Mouse (Mus musculus) liver, embryonic 15.5 days (tissue): ENCODE results near the gene Mest. TPM values are rescaled to one million over a fixed set of nuclear protein-coding genes. Genes with fewer than 3 reads are reported as not detected.

ENCODE experiments used
- ATAC-seq: fragments of 200-750 bp; cut with Nextera tagmentation; 2 replicates; pipeline ENCODE4 v1.8.0; 2017; ENCODE audit warnings: moderate number of reproducible peaks, mild to moderate bottlenecking, moderate library complexity; ENCODE audit not compliant: insufficient read depth
- H3K27ac ChIP-seq: fragments of 300-500 bp; sonication (generic); replicated peaks from 2 replicates; pipeline ENCODE4 v1.5.1; 2015; ENCODE audit warnings: mild to moderate bottlenecking, inconsistent platforms
- H3K27me3 ChIP-seq: fragments of 300-500 bp; sonication (generic); 2 replicates; pipeline ENCODE4 v1.6.1; 2015; ENCODE audit warnings: mild to moderate bottlenecking, inconsistent platforms
- H3K36me3 ChIP-seq: fragments of 300-500 bp; sonication (generic); replicated peaks from 2 replicates; pipeline ENCODE4 v1.6.1; 2015; ENCODE audit warnings: moderate library complexity, mild to moderate bottlenecking, inconsistent platforms
- H3K4me1 ChIP-seq: fragments of 300-500 bp; sonication (generic); replicated peaks from 2 replicates; pipeline ENCODE4 v1.6.1; 2015; ENCODE audit warnings: inconsistent platforms
- H3K4me2 ChIP-seq: fragments of 300-500 bp; sonication (generic); 2 replicates; pipeline ENCODE4 v1.6.1; 2015; ENCODE audit warnings: moderate library complexity, mild to moderate bottlenecking, inconsistent platforms
- H3K4me3 ChIP-seq: fragments of 300-500 bp; sonication (generic); replicated peaks from 2 replicates; pipeline ENCODE4 v1.5.1; 2015; ENCODE audit warnings: mild to moderate bottlenecking, inconsistent platforms
- H3K9ac ChIP-seq: fragments of 300-500 bp; sonication (generic); 2 replicates; pipeline ENCODE4 v1.6.1; 2015; ENCODE audit warnings: moderate library complexity, mild to moderate bottlenecking, inconsistent platforms
- H3K9me3 ChIP-seq: fragments of 300-500 bp; sonication (generic); replicated peaks from 2 replicates; pipeline ENCODE4 v1.6.1; 2016; ENCODE audit warnings: inconsistent platforms
- WGBS: fragments of 180-500 bp; shearing (Covaris S2); methylation state at CpG from one replicate; pipeline ENCODE4 v1.1.7; 2015; ENCODE audit warnings: mixed read lengths; ENCODE audit not compliant: insufficient replicate concordance; 5-methylcytosine and 5-hydroxymethylcytosine counted together
- polyA plus RNA-seq: library from polyadenylated mRNA; unstranded; fragments of >200 nt; fragmentation: Nextera tagmentation; extraction: Ambion mirVana; gene quantifications from 2 replicates; pipeline ENCODE4 v1.2.1, GENCODE M21; 2015

Mest gene
- polyA plus RNA-seq, result 186 and 187 TPM in 2 replicates

DNA sequence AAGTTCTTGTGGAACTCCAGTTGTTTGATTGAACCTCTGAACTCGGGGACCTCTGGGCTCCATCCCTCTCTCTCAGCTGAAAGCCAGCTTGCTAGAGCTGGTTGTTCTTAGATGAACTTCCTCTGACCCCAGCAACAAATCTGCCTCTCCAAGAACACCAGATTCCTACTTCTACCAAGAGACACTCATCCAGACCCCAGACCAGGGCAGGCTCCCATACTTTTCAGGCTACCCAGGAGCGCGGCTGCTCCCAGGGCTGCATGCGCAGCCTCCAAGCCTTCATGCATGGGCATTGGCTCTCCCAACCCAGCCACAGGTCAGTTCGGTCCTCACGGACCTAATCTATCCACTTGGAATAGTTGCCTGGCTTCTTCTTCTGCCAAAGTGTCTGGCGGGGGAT lies at the start of gene Mest:
TSS of gene Mest (plus strand) at position 217 of the 400 bp plus-strand sequence.
- H3K9ac ChIP-seq, result no peak within 1 kb of the TSS
- H3K27me3 ChIP-seq, result no peaks in the 10 kb centered on the region
- H3K27ac ChIP-seq, result no peak within 1 kb of the TSS
- H3K4me3 ChIP-seq, result no peak within 1 kb of the TSS
- no peaks in the 10 kb centered on the region for H3K9me3 ChIP-seq
- H3K4me1 ChIP-seq, result no peaks in the 10 kb centered on the region
- ATAC-seq, result no peak
- no peaks in the 10 kb centered on the region for H3K36me3 ChIP-seq
- 66% methylated on average over 7 of the region's 7 CpGs for WGBS
- no peak within 1 kb of the TSS for H3K4me2 ChIP-seq

DNA sequence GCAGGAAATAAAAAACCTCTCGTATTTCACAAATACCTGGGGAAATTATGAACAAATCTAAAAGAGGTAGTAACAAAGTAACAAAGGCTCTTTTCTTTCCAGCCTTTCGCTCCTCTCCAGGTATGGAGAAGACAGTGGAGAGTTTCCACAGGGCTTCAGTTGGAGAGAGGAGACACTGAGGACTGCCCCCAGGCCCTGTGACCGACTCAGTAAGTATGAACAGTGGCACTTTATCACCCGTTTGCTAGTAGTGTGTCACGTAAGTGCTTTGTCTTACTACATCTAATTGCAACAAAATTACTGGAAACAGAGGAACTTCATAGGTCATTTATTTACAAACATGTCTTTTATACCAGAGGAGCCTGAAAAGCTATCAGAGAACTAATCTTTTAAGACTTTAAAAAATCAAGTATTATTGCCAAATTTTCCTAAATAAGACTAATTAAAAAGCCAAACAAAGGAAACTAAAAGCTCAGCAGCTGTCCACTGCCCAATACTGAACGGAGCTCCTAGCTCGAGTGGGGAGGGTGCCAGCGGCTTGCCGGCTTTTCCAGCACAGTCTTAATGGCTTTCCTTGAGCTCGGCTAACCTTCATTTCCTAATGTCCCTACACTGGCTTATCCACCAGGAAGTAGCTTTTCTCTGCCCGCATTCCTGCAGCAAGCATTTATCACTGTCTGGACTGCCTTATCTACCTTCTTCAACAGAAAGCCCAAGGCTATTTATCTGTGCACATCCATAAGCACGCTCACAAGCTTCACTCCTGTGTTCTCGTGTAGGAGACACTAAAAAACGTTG lies 49.4 kb upstream of the Mest start:
- Histone ChIP-seq H3K4me2 (peak overlapping the region; percentile 44), H3K9ac (no peak overlapping the region), H3K27ac (no peak overlapping the region), H3K4me1 (peaks cover 38% of the 10 kb centered on the region), H3K27me3 (no peaks in the 10 kb centered on the region), H3K36me3 (no peaks in the 10 kb centered on the region), H3K4me3 (no peak overlapping the region; the same call in 1 of the 2 replicates), H3K9me3 (no peaks in the 10 kb centered on the region)
- ATAC-seq, result no peak
- 21% methylated on average over 14 of the region's 14 CpGs for WGBS

- Histone ChIP-seq H3K9me3 (no peaks in the 10 kb centered on the region), H3K36me3 (no peaks in the 10 kb centered on the region), H3K27me3 (no peaks in the 10 kb centered on the region), H3K27ac (peak overlapping the region; percentile 57; the same call in 1 of the 2 replicates), H3K9ac (no peak overlapping the region), H3K4me1 (peaks cover 38% of the 10 kb centered on the region), H3K4me3 (no peak overlapping the region), H3K4me2 (no peak overlapping the region; the same call in 1 of the 2 replicates)
- 64% methylated on average over 9 of the region's 9 CpGs for WGBS
- no peak for ATAC-seq
Measured at GRCm38 (mm10) chr6:30674714-30675280, 48.5 kb upstream of the Mest start.

- H3K4me1 ChIP-seq, result peaks cover 38% of the 10 kb centered on the region
- no peaks in the 10 kb centered on the region for H3K27me3 ChIP-seq
- no peaks in the 10 kb centered on the region for H3K9me3 ChIP-seq
- 49% methylated on average over 11 of the region's 11 CpGs for WGBS
- H3K9ac ChIP-seq, result no peak overlapping the region
- peak overlapping the region; percentile 23; the same call in 1 of the 2 replicates for H3K4me2 ChIP-seq
- no peak for ATAC-seq
- peak overlapping the region; percentile 57 for H3K27ac ChIP-seq
- H3K4me3 ChIP-seq, result no peak overlapping the region
- H3K36me3 ChIP-seq, result no peaks in the 10 kb centered on the region
Measured at GRCm38 (mm10) chr6:30675281-30675771, 48.0 kb upstream of the Mest start.

- Histone ChIP-seq H3K4me3 (no peak overlapping the region), H3K36me3 (no peaks in the 10 kb centered on the region), H3K9me3 (no peaks in the 10 kb centered on the region), H3K9ac (no peak overlapping the region), H3K27ac (no peak overlapping the region), H3K4me1 (peaks cover 38% of the 10 kb centered on the region), H3K4me2 (no peak overlapping the region), H3K27me3 (no peaks in the 10 kb centered on the region)
- ATAC-seq, result no peak
- 49% methylated on average over 6 of the region's 6 CpGs for WGBS
Measured at GRCm38 (mm10) chr6:30676506-30676905, 46.8 kb upstream of the Mest start.

DNA sequence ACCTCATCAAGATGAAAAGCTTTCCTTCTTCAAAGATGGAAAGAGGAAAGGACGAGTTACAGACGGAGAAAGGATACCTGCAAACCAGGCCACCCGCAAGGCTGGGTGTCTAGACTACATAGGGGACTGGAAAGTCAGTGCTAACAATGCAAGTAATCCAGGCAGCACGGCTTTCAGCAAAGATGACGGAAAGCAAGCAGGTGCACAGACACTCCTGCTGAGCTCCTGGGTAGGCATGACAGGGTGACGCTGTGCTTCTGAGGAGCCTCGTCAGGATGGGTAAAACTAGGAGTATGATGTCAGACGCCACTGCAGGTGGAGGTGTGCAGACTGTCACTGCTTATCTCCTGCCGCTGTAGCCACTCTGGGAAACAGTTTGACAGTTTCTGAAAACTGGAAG lies 45.8 kb upstream of the Mest start:
- Histone ChIP-seq H3K4me1 (peaks cover 41% of the 10 kb centered on the region), H3K27ac (no peak overlapping the region), H3K9me3 (no peaks in the 10 kb centered on the region), H3K9ac (no peak overlapping the region), H3K36me3 (no peaks in the 10 kb centered on the region), H3K27me3 (no peaks in the 10 kb centered on the region), H3K4me2 (no peak overlapping the region), H3K4me3 (no peak overlapping the region)
- no peak for ATAC-seq
- WGBS, result 78% methylated on average over 9 of the region's 9 CpGs

DNA sequence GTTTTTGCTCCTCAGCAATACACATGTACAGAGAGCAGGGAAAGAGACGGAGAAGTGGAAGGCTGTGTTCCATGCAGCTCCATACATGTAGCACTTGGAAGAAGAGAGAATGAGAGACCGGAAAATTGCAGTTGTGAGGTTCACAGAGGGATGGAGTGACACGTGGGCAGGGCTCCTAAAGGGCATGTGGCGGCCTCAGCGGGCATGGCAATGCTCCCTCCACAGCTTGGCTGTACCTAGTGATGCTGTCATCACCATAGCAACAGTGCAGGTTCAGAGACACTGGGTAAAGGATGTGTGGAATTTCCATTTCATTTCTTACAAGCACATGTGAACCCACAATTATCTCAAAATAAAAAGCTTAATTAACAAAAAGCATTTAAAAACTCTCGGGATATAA lies 44.9 kb upstream of the Mest start:
- Histone ChIP-seq H3K27me3 (no peaks in the 10 kb centered on the region), H3K4me1 (peaks cover 40% of the 10 kb centered on the region), H3K9me3 (no peaks in the 10 kb centered on the region), H3K4me2 (no peak overlapping the region), H3K4me3 (no peak overlapping the region), H3K27ac (no peak overlapping the region), H3K36me3 (no peaks in the 10 kb centered on the region), H3K9ac (no peak overlapping the region)
- WGBS, result 68% methylated on average over 6 of the region's 6 CpGs
- ATAC-seq, result no peak

DNA sequence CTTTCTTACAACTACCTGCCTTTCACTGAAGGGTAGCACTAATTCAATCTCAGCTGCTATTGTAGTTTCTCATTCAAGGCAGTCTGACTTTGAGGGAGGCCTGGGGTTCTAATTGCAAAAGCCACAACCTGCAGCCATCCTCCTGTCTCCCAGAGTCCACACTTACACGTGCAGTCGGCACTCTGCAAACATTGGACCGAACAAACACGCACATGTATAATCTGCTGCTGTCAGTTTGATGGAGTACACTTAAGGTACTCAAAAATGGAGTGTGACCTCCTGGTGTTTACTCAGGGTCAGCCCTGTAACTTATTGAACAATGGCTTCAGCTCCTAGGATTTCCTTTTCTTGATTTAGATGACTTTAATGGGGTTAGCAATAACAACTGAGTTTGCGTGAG lies 43.8 kb upstream of the Mest start:
- ATAC-seq, result no peak

GRCm38 (mm10) chr6:30680442-30680841 lies 42.9 kb upstream of the Mest start:
- 71% methylated on average over 7 of the region's 7 CpGs for WGBS
- Histone ChIP-seq H3K36me3 (no peaks in the 10 kb centered on the region), H3K9me3 (no peaks in the 10 kb centered on the region), H3K4me3 (no peak overlapping the region), H3K9ac (no peak overlapping the region), H3K4me1 (peaks cover 21% of the 10 kb centered on the region), H3K4me2 (no peak overlapping the region), H3K27ac (no peak overlapping the region), H3K27me3 (no peaks in the 10 kb centered on the region)
- no peak for ATAC-seq

More for the DNA sequence above, 43.8 kb upstream of the Mest start:
- Histone ChIP-seq H3K27ac (no peak overlapping the region), H3K4me2 (no peak overlapping the region), H3K9me3 (no peaks in the 10 kb centered on the region), H3K4me3 (no peak overlapping the region), H3K36me3 (no peaks in the 10 kb centered on the region), H3K4me1 (peaks cover 30% of the 10 kb centered on the region), H3K9ac (no peak overlapping the region), H3K27me3 (no peaks in the 10 kb centered on the region)
- WGBS, result 59% methylated on average over 5 of the region's 5 CpGs

DNA sequence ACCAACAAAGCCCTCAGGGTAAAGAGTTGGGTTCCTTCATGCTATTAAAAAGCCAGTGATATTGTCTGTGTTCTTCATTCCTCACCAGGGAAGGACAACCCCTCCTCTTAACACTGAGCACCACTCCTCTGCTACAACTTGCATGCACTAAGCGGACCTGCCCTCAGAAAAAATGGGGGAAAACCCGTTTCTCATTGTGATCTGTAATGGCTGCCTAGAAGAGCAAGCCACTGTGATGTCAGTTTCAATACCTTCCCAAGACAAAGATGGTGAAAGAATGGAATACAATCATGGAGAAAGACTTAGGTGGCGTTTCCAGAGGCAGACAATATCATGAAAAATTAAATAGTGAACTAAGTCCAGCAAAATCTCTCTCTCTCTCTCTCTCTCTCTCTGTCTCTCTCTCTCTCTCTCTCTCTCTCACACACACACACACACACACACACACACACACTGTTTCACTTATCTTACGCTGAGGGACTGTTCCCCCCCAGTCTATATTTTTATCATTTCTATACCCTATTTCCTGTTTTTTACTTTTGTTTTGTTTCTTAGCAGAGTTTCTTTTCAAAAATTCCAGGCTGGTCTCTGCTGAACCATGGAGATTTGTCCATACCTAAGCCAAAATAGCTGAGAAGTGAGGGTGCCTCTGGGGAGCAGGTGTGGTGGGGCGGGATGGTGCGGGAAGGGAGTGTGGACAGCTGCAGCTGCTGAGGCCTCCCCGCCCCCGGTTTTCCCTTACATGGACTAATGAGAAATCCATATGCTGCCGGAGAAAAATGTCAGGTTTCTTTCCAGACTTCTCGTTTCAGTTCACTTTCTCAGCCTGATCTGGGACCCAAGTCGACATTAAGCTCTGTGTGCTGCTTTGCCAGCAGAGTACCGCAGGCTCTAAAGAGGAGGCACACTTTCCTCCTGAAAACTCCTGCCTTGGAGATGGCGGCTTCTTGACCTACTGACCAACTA lies 41.1 kb upstream of the Mest start:
- no peaks in the 10 kb centered on the region for H3K36me3 ChIP-seq
- no peak overlapping the region for H3K9ac ChIP-seq
- 47% methylated on average over 13 of the region's 13 CpGs for WGBS
- ATAC-seq, result no peak
- peak overlapping the region; percentile 45; the same call in 1 of the 2 replicates for H3K27ac ChIP-seq
- H3K4me2 ChIP-seq, result no peak overlapping the region
- no peaks in the 10 kb centered on the region for H3K9me3 ChIP-seq
- peaks cover 7% of the 10 kb centered on the region for H3K4me1 ChIP-seq
- H3K4me3 ChIP-seq, result no peak overlapping the region
- H3K27me3 ChIP-seq, result no peaks in the 10 kb centered on the region
